Mouse (Mus musculus): ENCODE measurements at regions not wholly inside any gene's neighbourhood (a gene's known extent, or its start where the extent isn't known, plus 50 kb on each side); places are given as distances from the start of the nearest gene placed in this dataset.

- peak in 1 of 2 experiments; percentile 25 for DNase-seq (ENCODE audit: low spot score in 2 of 2)
- intact Hi-C loops (cut with DNase I) = loop anchor here (5.0 kb wide), 1 partner anchor 546 kb away; no protein-coding TSS in a partner anchor
Observed at GRCm38 (mm10) chr14:114001377-114001776, 687.0 kb downstream of the Tpm3-rs7 start.

DNA sequence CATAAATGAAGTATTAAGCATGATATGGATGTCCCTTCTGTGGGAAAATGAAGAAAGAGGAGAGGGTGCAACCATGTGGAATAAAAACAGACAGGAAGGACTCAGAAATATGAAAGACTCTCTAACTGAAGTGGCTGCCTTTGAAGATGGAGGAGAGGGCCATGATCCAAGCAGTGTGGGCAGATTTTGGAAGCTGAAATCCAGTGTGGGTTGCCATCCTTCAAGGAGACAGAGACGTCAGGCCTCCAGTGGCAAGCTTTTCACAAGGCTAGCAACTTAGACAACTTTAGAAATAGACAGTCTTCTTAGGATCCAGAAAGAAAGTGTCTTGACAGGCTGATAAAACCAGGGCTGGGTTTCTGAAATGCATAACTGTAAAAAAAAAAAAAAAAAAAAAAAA is 688.0 kb downstream of the Tpm3-rs7 start:
- intact Hi-C loops (cut with DNase I) = loop anchor here (5.0 kb wide), 1 partner anchor 545 kb away; no protein-coding TSS in a partner anchor
- peak; percentile 7 to 88 for DNase-seq (ENCODE audit: low spot score in 2 of 2)

DNA sequence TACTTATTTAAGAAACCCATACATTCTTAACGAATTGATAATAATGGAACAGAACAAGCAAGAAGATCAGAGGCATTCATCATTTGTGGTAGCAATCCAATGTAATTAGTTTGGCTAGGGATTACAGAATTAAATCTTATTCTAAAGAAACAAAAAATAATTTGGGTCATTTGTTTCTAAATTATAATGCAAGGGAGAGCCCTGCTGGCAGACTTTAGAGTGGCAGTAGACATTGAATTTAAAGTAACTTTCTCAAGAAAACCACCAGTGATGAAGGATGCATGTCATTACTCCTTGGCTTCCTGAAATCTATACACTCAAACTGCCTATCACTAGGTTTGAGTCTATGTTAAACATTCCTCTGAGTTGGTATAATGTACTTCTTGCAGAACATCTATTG is 722.7 kb downstream of the Tpm3-rs7 start:
- intact Hi-C loops (cut with DNase I) = loop anchor here (10.0 kb wide), 1 partner anchor 528 kb away; no protein-coding TSS in a partner anchor
- DNase-seq (ENCODE audit: low spot score in 2 of 2) = peak in 1 of 2 experiments; percentile 18

DNA sequence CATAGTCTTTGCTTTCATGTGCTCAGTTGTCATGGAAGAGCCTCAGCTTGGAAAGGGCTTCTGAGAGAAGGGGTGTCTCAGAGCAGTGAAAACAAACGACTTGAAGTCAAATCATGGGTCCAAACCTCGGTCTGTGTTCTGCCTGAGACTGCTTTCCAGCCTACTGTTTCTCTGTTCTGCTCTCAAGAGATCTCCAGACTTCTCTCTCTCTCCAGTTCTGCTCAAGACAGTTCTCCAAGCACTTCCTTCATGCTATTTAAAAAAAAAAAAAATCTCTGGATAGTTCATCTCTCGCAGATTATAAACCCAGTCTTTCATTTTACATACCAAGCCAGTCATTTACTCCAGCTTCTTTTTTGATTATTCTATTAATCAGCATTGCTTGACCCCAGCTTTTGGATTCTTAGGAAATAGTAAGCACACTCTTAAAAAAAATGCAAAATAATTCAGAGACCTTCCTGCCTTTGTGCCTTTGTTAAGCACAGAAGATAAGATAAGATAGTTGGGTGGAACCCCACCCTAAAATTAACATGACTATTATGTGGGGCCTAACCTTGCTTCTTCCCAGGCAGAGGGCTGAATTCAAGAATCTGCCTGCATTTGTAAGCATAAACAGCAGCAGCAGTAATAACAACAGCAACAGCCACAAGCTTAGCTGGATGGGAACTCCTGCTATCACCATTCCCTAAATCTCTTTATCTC is 724.4 kb downstream of the Tpm3-rs7 start:
- intact Hi-C loops (cut with DNase I) = loop anchor here (10.0 kb wide), 1 partner anchor 526 kb away; no protein-coding TSS in a partner anchor
- no peak for DNase-seq (ENCODE audit: low spot score in 2 of 2)

- no peak for DNase-seq (ENCODE audit: low spot score in 2 of 2)
Observed at GRCm38 (mm10) chr14:114053558-114054235, 739.3 kb downstream of the Tpm3-rs7 start.

GRCm38 (mm10) chr14:114061347-114061746 is 746.9 kb downstream of the Tpm3-rs7 start:
- intact Hi-C loops (cut with DNase I) = no loop called here
- DNase-seq (ENCODE audit: low spot score in 2 of 2) = no peak

More at GRCm38 (mm10) chr14:114053558-114054235, 739.3 kb downstream of the Tpm3-rs7 start:
- intact Hi-C loops (cut with DNase I) = no loop called here

GRCm38 (mm10) chr14:114062582-114062981 is 748.2 kb downstream of the Tpm3-rs7 start:
- DNase-seq (ENCODE audit: low spot score in 2 of 2) = no peak
- intact Hi-C loops (cut with DNase I) = no loop called here

GRCm38 (mm10) chr14:114073236-114073635 is 758.8 kb downstream of the Tpm3-rs7 start:
- intact Hi-C loops (cut with DNase I) = no loop called here
- DNase-seq (ENCODE audit: low spot score in 2 of 2) = no peak

DNA sequence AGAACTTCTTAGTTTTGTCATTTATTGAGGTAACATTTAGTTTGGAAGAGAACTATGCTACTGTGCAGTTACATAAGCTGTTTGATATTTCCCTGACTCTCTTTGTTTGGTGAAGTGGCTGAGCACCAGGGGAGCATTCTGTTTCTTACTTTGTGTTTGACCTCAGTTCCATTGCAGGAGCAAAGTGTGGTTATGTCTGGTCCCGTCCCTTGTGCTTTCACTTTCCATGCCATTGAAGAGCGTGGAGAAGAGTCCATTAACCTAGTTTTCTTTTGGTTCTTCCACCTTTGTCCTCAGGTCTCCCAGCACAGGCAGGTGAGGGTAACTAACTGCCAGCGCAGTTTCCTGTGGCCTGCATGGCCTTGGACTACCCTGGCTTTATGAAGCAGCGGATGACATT is 759.6 kb downstream of the Tpm3-rs7 start:
- intact Hi-C loops (cut with DNase I) = no loop called here
- DNase-seq (ENCODE audit: low spot score in 2 of 2) = no peak

GRCm38 (mm10) chr14:114106786-114107185 is 792.4 kb downstream of the Tpm3-rs7 start:
- intact Hi-C loops (cut with DNase I) = no loop called here
- DNase-seq (ENCODE audit: low spot score in 2 of 2) = no peak

DNA sequence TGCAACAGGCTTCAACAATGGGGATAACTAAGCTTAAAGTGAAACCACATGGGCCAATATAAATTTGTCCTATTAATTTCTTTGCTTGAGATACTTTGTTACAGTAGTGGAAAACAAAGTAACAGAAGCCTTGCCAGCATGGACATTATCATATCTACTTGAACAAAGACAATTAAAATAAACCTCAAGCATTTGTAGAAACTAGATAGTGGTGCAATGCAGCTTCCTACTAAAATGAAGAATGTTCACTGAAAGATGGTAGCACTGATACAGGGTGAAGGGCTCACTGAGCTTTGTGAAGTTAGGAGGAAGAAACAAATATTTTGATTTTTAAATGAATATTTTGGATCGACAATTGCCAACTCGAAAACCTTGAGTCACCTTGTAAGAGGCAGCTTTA is 814.1 kb downstream of the Tpm3-rs7 start:
- no peak for DNase-seq (ENCODE audit: low spot score in 2 of 2)
- intact Hi-C loops (cut with DNase I) = no loop called here

- intact Hi-C loops (cut with DNase I) = no loop called here
Observed at GRCm38 (mm10) chr14:114166005-114166404, 851.6 kb downstream of the Tpm3-rs7 start.

DNA sequence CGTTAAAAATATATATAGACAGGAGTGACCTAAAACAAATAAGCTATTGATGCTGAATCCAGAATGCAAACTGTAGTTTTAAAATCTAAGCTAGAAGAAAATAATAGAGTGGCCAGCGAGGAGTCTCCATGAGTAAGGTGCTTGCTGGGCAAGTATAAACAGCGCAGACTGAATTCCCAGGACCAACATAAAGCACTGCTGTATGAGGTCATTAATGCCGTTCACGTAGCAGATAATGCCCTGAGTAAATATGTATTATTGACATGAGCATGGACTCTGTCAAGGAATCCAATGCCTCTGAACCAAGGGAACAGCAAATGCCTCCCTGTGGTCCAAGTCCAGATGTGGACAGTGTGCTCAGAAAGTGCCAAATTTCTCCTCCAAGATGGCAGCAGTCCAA is 876.4 kb upstream of the Gpc5 start:
- no peak for DNase-seq (ENCODE audit: low spot score in 2 of 2)
- intact Hi-C loops (cut with DNase I) = no loop called here

More at GRCm38 (mm10) chr14:114166005-114166404, 851.6 kb downstream of the Tpm3-rs7 start:
- no peak for DNase-seq (ENCODE audit: low spot score in 2 of 2)

GRCm38 (mm10) chr14:114220868-114221267 is 871.1 kb upstream of the Gpc5 start:
- intact Hi-C loops (cut with DNase I) = no loop called here
- no peak for DNase-seq (ENCODE audit: low spot score in 2 of 2)

DNA sequence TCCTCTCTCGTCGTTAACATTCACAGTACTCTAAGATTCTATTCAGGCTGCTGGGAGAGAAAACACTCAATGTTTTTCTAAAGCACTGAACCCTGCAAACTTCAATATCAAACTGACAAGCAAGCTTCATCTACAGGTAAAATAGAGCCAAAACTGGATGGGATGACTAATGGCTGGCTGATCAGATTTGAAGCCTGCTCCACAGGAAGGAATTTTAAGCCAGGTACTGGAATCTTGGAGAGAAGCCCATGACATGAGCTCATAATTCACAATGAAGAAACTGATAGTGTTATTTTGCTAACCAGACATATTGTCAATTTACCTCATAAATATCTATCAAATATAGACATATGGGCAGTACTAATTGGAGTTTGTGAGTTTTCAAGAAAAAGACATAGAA is 861.3 kb upstream of the Gpc5 start:
- no peak for DNase-seq (ENCODE audit: low spot score in 2 of 2)
- intact Hi-C loops (cut with DNase I) = no loop called here

DNA sequence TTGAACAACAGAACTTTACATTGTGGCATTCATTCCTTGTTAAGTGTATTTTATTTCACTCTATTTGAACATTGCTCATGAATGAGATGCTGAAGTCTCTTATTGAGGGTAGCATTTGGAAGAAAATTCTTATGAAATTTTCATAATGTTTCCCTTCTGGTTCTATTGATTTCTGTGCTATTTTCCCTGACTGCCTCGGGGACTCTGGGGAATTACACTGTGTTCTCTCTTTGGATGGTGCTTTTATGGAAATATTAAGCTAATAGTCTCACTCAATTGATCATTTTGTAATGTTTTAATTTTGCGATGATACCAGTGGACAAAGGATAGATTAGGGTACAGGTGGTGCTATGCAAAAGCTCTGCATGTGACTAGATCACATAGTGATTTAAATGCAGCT is 837.0 kb upstream of the Gpc5 start:
- intact Hi-C loops (cut with DNase I) = no loop called here

GRCm38 (mm10) chr14:114261657-114262056 is 830.4 kb upstream of the Gpc5 start:
- DNase-seq (ENCODE audit: low spot score in 2 of 2) = peak in 1 of 2 experiments; percentile 49
- intact Hi-C loops (cut with DNase I) = no loop called here

More for the DNA sequence above, 837.0 kb upstream of the Gpc5 start:
- no peak for DNase-seq (ENCODE audit: low spot score in 2 of 2)

DNA sequence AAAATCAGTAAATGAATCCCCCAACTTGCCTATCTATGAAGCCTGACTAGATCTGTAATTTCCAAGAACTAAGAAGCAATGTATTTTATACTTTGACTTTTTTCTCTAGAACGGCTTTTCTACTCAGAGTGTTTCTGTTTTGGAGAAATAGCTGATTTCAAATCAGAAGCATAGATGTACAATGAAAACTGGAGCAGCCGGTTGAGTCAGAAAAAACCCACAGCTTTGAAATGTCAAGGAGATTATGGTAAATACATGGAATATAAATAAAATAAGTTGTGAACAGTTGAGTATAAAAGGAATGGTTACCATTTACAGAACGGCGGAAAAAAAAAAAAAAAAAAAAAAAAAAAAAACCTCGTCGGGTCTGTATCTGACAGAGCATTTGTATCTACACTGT is 791.4 kb upstream of the Gpc5 start:
- intact Hi-C loops (cut with DNase I) = no loop called here
- peak in 1 of 2 experiments; percentile 55 for DNase-seq (ENCODE audit: low spot score in 2 of 2)

DNA sequence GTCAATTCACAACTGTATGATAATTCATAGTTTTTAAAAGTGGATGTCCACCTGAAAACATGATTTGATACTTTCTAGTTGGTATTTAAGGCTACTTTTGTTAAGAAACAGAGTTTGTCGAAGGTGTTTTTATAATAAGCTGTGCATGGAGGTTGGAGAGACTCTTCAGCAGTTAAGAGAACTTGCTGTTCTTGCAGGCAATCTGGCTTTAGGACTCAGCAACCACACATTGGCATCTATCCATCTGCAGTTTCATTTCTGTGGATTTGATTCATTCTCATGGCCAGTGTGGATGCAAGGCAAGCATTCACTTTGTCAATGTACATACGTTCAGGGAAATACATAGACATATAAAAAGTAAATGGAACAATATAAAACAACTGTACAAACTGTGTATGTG is 784.5 kb upstream of the Gpc5 start:
- intact Hi-C loops (cut with DNase I) = no loop called here
- peak in 1 of 2 experiments; percentile 27 for DNase-seq (ENCODE audit: low spot score in 2 of 2)

DNA sequence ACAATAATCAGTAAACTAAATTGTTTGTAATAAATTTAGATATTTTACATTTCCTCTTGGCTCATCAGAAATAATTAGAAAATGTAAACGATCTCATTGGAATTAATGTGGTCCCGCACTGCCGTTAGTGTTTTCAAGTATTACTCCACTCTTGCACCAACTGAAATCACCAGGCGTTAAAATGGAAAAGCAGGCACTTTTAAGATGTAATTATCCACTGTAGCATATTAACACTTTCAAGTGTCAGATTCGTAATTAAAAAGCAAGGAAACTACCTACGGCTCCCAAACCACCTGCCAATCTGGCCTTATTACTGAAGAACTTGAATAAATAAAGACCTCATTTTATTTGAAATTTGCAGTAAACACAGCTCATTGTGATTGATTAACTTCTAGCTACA is 759.4 kb upstream of the Gpc5 start:
- intact Hi-C loops (cut with DNase I) = no loop called here
- DNase-seq (ENCODE audit: low spot score in 2 of 2) = no peak

DNA sequence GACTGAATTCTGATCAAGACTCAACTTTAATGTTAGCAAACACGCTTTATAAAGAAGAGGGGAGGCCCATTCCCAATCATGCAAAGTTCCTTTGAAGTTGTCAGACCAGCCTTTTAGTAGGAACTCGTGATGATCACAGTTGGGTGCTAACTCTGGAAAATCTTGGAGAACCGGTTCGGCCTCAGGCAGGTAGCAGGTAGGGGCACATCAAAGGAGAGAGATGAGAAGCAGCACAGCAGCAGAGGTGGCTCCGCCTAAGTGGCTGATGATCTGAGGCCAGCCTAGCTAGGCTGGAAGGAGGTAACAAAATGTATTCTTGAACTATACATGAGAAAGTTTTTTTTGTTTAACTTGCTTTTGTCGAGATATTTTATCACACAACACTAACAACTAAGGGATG is 742.7 kb upstream of the Gpc5 start:
- intact Hi-C loops (cut with DNase I) = no loop called here
- DNase-seq (ENCODE audit: low spot score in 2 of 2) = no peak
